Mouse (Mus musculus) liver, embryonic 14.5 days (tissue): ENCODE results near the gene Mcf2l. TPM values are rescaled to one million over a fixed set of nuclear protein-coding genes. Genes with fewer than 3 reads are reported as not detected.

Experiments used
- ATAC-seq: fragments of 200-750 bp; cut with Nextera tagmentation; 2 replicates; pipeline ENCODE4 v1.8.0; 2017; ENCODE audit warnings: moderate number of reproducible peaks, mild to moderate bottlenecking, moderate library complexity; ENCODE audit not compliant: insufficient read depth
- DNase-seq, 3 experiments: peaks; one replicate each; pipeline ENCODE4 v3.0.0-alpha.2; 2012 to 2013; ENCODE audit warnings: low read depth in 3 of 3, low spot score in 3 of 3
- H3K27ac ChIP-seq: fragments of 300-500 bp; sonication (generic); 2 replicates; pipeline ENCODE4 v1.5.1; 2014; ENCODE audit warnings: moderate library complexity, mild to moderate bottlenecking, control low read depth, inconsistent platforms
- H3K27me3 ChIP-seq: fragments of 300-500 bp; sonication (generic); 2 replicates; pipeline ENCODE4 v1.6.1; 2014; ENCODE audit warnings: mild to moderate bottlenecking, low read length, moderate library complexity; ENCODE audit not compliant: control insufficient read depth, insufficient read depth
- H3K36me3 ChIP-seq: fragments of 300-500 bp; sonication (generic); replicated peaks from 2 replicates; pipeline ENCODE4 v1.6.1; 2014; ENCODE audit warnings: low read depth; ENCODE audit not compliant: control insufficient read depth, insufficient read depth
- H3K4me1 ChIP-seq, 2 experiments: fragments of 200-500 bp in 1 of 2; fragments of 300-500 bp in 1 of 2; sonication (generic) in 1 of 2; replicated peaks; 2 replicates each; pipeline ENCODE4 v1.6.1; 2012 to 2014; ENCODE audit warnings: antibody characterized with exemption in 1 of 2, inconsistent platforms in 1 of 2, low read length in 1 of 2; ENCODE audit not compliant: control insufficient read depth in 2 of 2, insufficient read depth in 2 of 2
- H3K4me2 ChIP-seq: fragments of 300-500 bp; sonication (generic); 2 replicates; pipeline ENCODE4 v1.6.1; 2014; ENCODE audit warnings: low read depth, mild to moderate bottlenecking, control low read depth, moderate library complexity
- H3K4me3 ChIP-seq, 2 experiments: fragments of 200-500 bp in 1 of 2; fragments of 300-500 bp in 1 of 2; sonication (generic) in 1 of 2; 2 replicates each; pipeline ENCODE4 v1.5.1; 2012 to 2014; ENCODE audit warnings: low read depth in 2 of 2, low read length in 2 of 2, mild to moderate bottlenecking in 2 of 2, control low read depth in 1 of 2, inconsistent platforms in 1 of 2, moderate library complexity in 1 of 2; ENCODE audit not compliant: insufficient read depth in 1 of 2
- H3K9ac ChIP-seq: fragments of 300-500 bp; sonication (generic); replicated peaks from 2 replicates; pipeline ENCODE4 v1.6.1; 2014; ENCODE audit warnings: mild to moderate bottlenecking, control low read depth, moderate library complexity
- H3K9me3 ChIP-seq: fragments of 300-500 bp; sonication (generic); 2 replicates; pipeline ENCODE4 v1.6.1; 2016; ENCODE audit warnings: low read length, mixed read lengths; ENCODE audit not compliant: control insufficient read depth
- CTCF ChIP-seq: IDR thresholded peaks from 2 replicates; pipeline ENCODE4 v1.5.1; 2016; ENCODE audit warnings: antibody characterized with exemption, low read depth, control low read depth
- EP300 ChIP-seq: IDR thresholded peaks from 2 replicates; pipeline ENCODE4 v1.6.1; 2016; ENCODE audit warnings: antibody characterized with exemption, low read depth
- WGBS: fragments of 180-500 bp; shearing (Covaris S2); extraction: QIAGEN DNeasy Blood & Tissue Kit; methylation state at CpG from one replicate; pipeline ENCODE4 v1.1.7; 2014; ENCODE audit not compliant: insufficient replicate concordance; 5-methylcytosine and 5-hydroxymethylcytosine counted together
- polyA plus RNA-seq, 2 experiments: library from polyadenylated mRNA; depleted of rRNA in 1 of 2; stranded (reverse) in 1 of 2; unstranded in 1 of 2; fragments of >200 nt; fragmentation: Nextera tagmentation in 1 of 2; extraction: Ambion mirVana in 1 of 2; gene quantifications; 2 replicates each; pipeline versions ENCODE4 v1.2.1 to v1.2.3; 2012 to 2014

Mcf2l gene
- polyA plus RNA-seq, 2 experiments = 0.44 to 0.72 TPM

GRCm38 (mm10) chr8:12863061-12863460 lies 10.5 kb upstream of the Mcf2l start:
- no peak for DNase-seq
- H3K4me2 ChIP-seq = no peak overlapping the region
- TF ChIP-seq EP300 (no peak), CTCF (no peak)
- no peaks in the 10 kb centered on the region for H3K4me1 ChIP-seq
- no peaks in the 10 kb centered on the region for H3K36me3 ChIP-seq
- H3K9ac ChIP-seq = no peak overlapping the region
- no peaks in the 10 kb centered on the region; the same call in 1 of the 2 replicates for H3K27me3 ChIP-seq
- 70% methylated on average over 3 of the region's 3 CpGs for WGBS
- H3K27ac ChIP-seq = no peak overlapping the region
- no peak overlapping the region for H3K4me3 ChIP-seq
- ATAC-seq = no peak
- H3K9me3 ChIP-seq = no peaks in the 10 kb centered on the region

- Histone ChIP-seq H3K4me3 (no peak overlapping the region), H3K4me1 (no peaks in the 10 kb centered on the region), H3K27me3 (no peaks in the 10 kb centered on the region; the same call in 1 of the 2 replicates), H3K4me2 (no peak overlapping the region), H3K27ac (no peak overlapping the region), H3K9ac (no peak overlapping the region), H3K36me3 (no peaks in the 10 kb centered on the region), H3K9me3 (no peaks in the 10 kb centered on the region)
- TF ChIP-seq CTCF (no peak), EP300 (no peak)
- ATAC-seq (no peak), DNase-seq (no peak)
- WGBS = 72% methylated on average over 14 of the region's 14 CpGs
Observed at GRCm38 (mm10) chr8:12863608-12864007, 10.0 kb upstream of the Mcf2l start.

GRCm38 (mm10) chr8:12865790-12866189 lies 7.8 kb upstream of the Mcf2l start:
- 72% methylated on average over 6 of the region's 6 CpGs for whole genome bisulfite sequencing
- no peaks in the 10 kb centered on the region for H3K9me3 ChIP-seq
- no peaks in the 10 kb centered on the region; the same call in 1 of the 2 replicates for H3K27me3 ChIP-seq

GRCm38 (mm10) chr8:12869661-12870060 lies 3.9 kb upstream of the Mcf2l start:
- Histone ChIP-seq H3K9ac (no peak overlapping the region), H3K4me3 (no peak overlapping the region), H3K27ac (no peak overlapping the region), H3K36me3 (no peaks in the 10 kb centered on the region), H3K4me2 (no peak overlapping the region), H3K27me3 (peaks cover 11% of the 10 kb centered on the region), H3K4me1 (no peaks in the 10 kb centered on the region), H3K9me3 (no peaks in the 10 kb centered on the region)
- WGBS = 58% methylated on average over 3 of the region's 3 CpGs
- DNase-seq (no peak), ATAC-seq (no peak)
- TF ChIP-seq EP300 (no peak), CTCF (no peak)

More at GRCm38 (mm10) chr8:12865790-12866189, 7.8 kb upstream of the Mcf2l start:
- H3K36me3 ChIP-seq = no peaks in the 10 kb centered on the region
- DNase-seq = no peak
- TF ChIP-seq EP300 (no peak), CTCF (0 out of 2 replicates have a peak, but pooled peaks have one; percentile 28)
- no peak overlapping the region for H3K4me2 ChIP-seq
- H3K27ac ChIP-seq = no peak overlapping the region
- ATAC-seq = no peak
- no peak overlapping the region for H3K9ac ChIP-seq
- H3K4me3 ChIP-seq = no peak overlapping the region
- H3K4me1 ChIP-seq = no peaks in the 10 kb centered on the region

- Histone ChIP-seq H3K27ac (no peak overlapping the region), H3K9ac (no peak overlapping the region), H3K9me3 (no peaks in the 10 kb centered on the region), H3K4me3 (no peak overlapping the region), H3K4me1 (no peaks in the 10 kb centered on the region), H3K4me2 (no peak overlapping the region), H3K27me3 (peaks cover 15% of the 10 kb centered on the region), H3K36me3 (no peaks in the 10 kb centered on the region)
- 62% methylated on average over 5 of the region's 5 CpGs for WGBS
- ATAC-seq (no peak), DNase-seq (no peak)
- TF ChIP-seq EP300 (no peak), CTCF (no peak)
Observed at GRCm38 (mm10) chr8:12870656-12871055, 3.0 kb upstream of the Mcf2l start.
